Mouse (Mus musculus): ENCODE data around the gene Akap14.

DNA sequence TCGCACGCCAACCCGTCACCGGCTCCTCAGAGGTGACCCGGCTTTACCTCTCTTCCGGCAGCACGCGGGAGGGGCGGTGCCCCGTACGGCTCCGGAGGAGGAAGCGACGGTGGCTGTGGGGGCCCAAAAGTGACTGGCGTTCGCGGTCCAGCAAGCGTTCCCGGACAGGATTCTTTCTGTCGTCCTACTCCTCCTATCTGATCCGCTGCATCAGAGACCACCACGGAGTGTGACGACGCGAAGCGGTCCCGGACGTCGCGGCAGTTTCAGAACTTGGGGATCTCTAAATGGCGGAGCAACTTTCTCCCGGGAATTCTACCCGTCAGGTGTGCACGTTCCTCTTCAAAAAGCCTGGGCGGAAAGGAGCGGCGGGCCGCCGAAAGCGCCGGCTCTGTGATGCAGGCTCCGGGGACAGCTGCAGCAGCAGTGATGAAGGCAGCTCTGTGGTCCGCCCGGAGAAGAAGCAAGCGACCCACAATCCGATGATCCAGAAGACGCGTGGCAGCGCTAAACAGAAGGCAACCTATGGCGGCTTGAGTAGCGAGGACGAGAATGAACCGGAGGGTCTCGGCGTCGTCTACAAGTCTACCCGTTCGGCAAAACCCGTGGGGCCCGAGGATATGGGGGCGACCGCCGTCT lies 22.6 kb upstream of the Akap14 start, which contains the start of the genes Ndufa1 and Rnf113a1:
- no peak for TF ChIP-seq MAFK (IDR thresholded peaks at IDR 0.05; ENCODE audit: insufficient read depth, low read depth, low read length)
- no peak for TF ChIP-seq CHD2 (IDR thresholded peaks at IDR 0.05; ENCODE audit: low read depth, low read length)

All from ES-E14 (cell line).